Mouse (Mus musculus) heart, embryonic 10.5 days (tissue): ENCODE data around the gene Arfgap2. TPM values are rescaled to one million over a fixed set of nuclear protein-coding genes. Genes with fewer than 3 reads are reported as not detected.

ENCODE experiments used
- DNase-seq: peaks from one replicate; pipeline ENCODE4 v3.0.0-alpha.2; 2017; ENCODE audit warnings: low spot score
- H3K27ac ChIP-seq: fragments of 300-500 bp; sonication (generic); 2 replicates; pipeline ENCODE4 v1.5.1; 2016; ENCODE audit warnings: mild to moderate bottlenecking
- H3K27me3 ChIP-seq: fragments of 300-500 bp; sonication (generic); 2 replicates; pipeline ENCODE4 v1.6.1; 2016; ENCODE audit warnings: mild to moderate bottlenecking; ENCODE audit not compliant: poor library complexity, insufficient read depth, severe bottlenecking
- H3K36me3 ChIP-seq: fragments of 300-500 bp; sonication (generic); 2 replicates; pipeline ENCODE4 v1.6.1; 2016; ENCODE audit warnings: mild to moderate bottlenecking, moderate library complexity
- H3K4me1 ChIP-seq: fragments of 300-500 bp; sonication (generic); 2 replicates; pipeline ENCODE4 v1.6.1; 2016; ENCODE audit warnings: mild to moderate bottlenecking
- H3K4me3 ChIP-seq: fragments of 300-500 bp; sonication (generic); 2 replicates; pipeline ENCODE4 v1.5.1; 2016; ENCODE audit warnings: mild to moderate bottlenecking, moderate library complexity
- H3K9me3 ChIP-seq: fragments of 300-500 bp; sonication (generic); 2 replicates; pipeline ENCODE4 v1.6.1; 2016; ENCODE audit warnings: mild to moderate bottlenecking, moderate library complexity
- WGBS: fragments of 180-500 bp; shearing (Covaris S2); methylation state at CpG from one replicate; pipeline ENCODE4 v1.1.7; 2016; 5-methylcytosine and 5-hydroxymethylcytosine counted together
- polyA plus RNA-seq: library from polyadenylated mRNA; unstranded; fragments of >200 nt; fragmentation: Nextera tagmentation; extraction: Ambion mirVana; gene quantifications from 2 replicates; pipeline ENCODE4 v1.2.1, GENCODE M21; 2016

Gene Arfgap2
- polyA plus RNA-seq, 1 experiment from 2014 or later: 85.7 TPM

DNA sequence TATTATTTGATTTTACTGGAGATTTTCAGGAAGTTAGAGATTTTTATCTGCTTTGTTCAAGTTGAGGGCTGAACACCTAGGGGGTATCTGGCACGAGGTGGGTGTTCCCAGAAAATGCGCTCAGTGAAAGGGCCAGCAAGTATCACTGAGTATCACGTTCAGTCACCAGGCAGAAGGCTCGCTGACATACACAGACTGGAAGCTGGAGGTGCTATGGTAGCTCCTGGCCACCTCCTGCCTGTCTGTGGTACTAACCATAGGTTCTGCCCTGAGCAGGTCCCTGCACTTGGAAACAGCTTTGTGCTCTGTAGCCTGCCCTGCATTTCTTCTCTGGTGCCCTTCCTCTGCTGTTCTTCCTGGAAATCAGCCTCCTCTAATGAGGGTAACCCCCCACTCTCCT, 12.3 kb upstream of the Arfgap2 start:
- H3K36me3 ChIP-seq: no peaks in the 10 kb centered on the region
- DNase-seq: peak; percentile 16
- no peaks in the 10 kb centered on the region for H3K9me3 ChIP-seq
- peaks cover 37% of the 10 kb centered on the region for H3K4me1 ChIP-seq
- H3K27me3 ChIP-seq: peaks cover 34% of the 10 kb centered on the region
- WGBS: 48% methylated on average over 4 of the region's 4 CpGs
- H3K27ac ChIP-seq: no peak overlapping the region
- no peak overlapping the region for H3K4me3 ChIP-seq

DNA sequence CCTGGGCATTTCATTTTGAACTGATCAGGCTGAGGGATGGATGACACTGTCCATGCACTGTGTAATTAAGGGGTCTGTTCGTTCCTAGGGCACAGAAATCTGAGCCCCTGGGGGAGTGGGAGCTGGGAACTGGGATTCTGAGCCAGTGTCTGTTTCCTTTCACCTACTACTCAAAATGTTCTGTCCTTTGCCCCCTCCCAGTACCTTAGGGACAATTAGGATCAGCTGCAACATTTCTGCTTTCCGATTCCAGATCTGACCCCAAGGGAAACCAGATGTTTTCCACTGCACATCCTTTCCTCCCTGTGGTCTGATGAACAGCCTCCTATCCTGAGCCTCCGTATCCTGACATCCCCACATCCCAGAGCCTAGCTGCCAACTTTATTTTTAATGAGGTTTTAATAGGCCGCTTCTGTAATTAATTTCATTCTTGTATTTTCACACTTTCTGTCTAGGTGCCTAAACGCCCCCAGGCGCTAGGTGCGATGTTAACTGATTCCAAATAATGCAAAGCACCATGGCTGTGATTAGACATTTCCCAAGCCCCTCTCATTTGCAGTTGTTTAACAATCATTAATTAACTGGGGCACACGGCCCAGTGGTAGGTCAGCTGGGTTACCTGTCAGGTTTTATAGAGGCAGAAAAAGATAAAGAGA, 9.9 kb upstream of the Arfgap2 start:
- WGBS: 32% methylated on average over 8 of the region's 8 CpGs
- H3K36me3 ChIP-seq: no peaks in the 10 kb centered on the region
- no peak overlapping the region for H3K27ac ChIP-seq
- H3K4me1 ChIP-seq: peaks cover 60% of the 10 kb centered on the region
- H3K27me3 ChIP-seq: peaks cover 47% of the 10 kb centered on the region
- no peaks in the 10 kb centered on the region for H3K9me3 ChIP-seq
- no peak for DNase-seq
- no peak overlapping the region for H3K4me3 ChIP-seq

DNA sequence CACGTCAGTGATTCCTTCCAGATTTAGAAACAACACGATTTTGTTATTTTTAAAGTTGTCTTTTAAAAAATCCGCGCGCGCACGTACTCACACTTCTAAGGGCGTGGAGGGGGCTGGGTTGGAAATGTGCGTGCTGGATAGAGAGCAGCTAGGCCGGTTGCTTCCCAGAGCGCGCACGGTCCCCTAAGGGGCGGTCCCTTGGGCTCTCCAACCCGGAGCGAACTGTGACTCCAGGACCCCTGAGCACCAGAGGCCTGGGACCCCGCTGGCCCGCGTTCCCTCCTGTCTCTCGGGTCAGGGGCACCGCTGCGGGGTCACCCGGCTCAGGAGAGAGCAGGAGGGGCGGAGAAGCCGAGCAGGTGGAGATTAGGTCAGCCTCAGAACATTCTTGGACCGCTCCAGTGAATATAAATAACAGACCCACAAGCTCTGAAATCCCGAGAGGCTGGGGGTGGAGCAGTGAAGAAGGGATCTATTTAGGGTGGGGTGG, 9.1 kb upstream of the Arfgap2 start, which contains the start of gene Pacsin3:
Gene Pacsin3 (plus strand): TSS at position 294 of the 490 bp plus-strand sequence.
- 0 out of 2 replicates have a peak, but pooled peaks cover 5% of the 10 kb centered on the region for H3K36me3 ChIP-seq
- H3K4me1 ChIP-seq: peaks cover 62% of the 10 kb centered on the region
- no peak for DNase-seq
- peaks cover 47% of the 10 kb centered on the region for H3K27me3 ChIP-seq
- peak within 1 kb of the TSS; percentile 85 for H3K27ac ChIP-seq
- under 1% methylated on average over 27 of the region's 27 CpGs for WGBS
- no peaks in the 10 kb centered on the region for H3K9me3 ChIP-seq
- H3K4me3 ChIP-seq: peak within 1 kb of the TSS; percentile 75

- H3K9me3 ChIP-seq: no peaks in the 10 kb centered on the region
- peak overlapping the region; percentile 75 for H3K4me3 ChIP-seq
- peaks cover 12% of the 10 kb centered on the region for H3K36me3 ChIP-seq
- H3K27ac ChIP-seq: peak overlapping the region; percentile 85
- DNase-seq: peak; percentile 88
- H3K27me3 ChIP-seq: peaks cover 47% of the 10 kb centered on the region
- under 1% methylated on average over 52 of the region's 52 CpGs for WGBS
- peaks cover 67% of the 10 kb centered on the region for H3K4me1 ChIP-seq
Measured at GRCm38 (mm10) chr2:91256256-91257125, 8.3 kb upstream of the Arfgap2 start.

DNA sequence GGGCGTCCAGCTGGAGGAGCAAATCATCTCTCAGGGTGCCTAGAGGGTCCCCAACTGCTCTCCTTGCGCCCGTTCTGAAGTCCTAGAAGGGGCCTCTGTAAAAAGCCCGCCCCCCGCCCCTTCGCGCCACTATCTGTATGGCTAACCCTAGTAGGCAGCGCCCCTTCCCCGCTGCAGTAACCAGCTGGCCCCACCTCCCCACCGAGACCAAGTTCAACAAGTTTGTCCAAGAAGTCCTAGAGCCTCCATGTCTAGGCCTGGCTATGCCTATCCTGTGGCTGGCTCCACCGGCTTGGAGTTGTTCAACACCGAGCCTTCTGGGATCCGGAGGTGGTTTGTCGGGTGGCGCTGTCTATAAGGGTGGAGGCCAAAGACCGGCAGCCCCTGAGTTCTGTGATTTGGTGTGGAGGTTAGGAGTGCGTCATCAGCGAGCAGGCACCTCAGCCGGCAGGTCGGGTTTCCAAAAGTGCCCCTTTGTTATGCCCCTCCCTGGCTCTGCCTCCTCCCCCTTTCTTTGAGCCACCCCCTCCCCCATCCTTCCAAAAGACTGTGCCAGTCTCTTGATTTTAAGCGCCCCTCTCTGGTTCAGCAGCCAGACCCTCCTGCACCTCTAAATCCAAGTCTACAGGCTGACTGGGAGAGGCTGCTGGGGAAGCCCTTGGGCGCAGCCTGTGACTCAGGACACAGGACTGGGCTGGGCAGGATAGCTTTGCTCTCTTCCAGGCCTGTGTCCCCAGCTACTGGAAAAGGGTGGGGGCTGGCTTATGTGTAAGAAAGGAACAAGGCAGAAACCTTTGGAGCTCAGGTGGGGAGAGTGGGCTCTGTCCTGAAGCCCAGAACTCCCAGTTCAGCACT, 7.4 kb upstream of the Arfgap2 start:
- Histone ChIP-seq H3K9me3 (no peaks in the 10 kb centered on the region), H3K36me3 (peaks cover 16% of the 10 kb centered on the region), H3K27ac (peak overlapping the region; percentile 85), H3K4me1 (peaks cover 61% of the 10 kb centered on the region), H3K4me3 (peak overlapping the region; percentile 75), H3K27me3 (peaks cover 47% of the 10 kb centered on the region)
- peak; percentile 87 for DNase-seq
- WGBS: under 1% methylated on average over 22 of the region's 22 CpGs

- Histone ChIP-seq H3K27ac (peak overlapping the region; percentile 85), H3K4me1 (peaks cover 54% of the 10 kb centered on the region), H3K4me3 (peak overlapping the region; percentile 75), H3K36me3 (peaks cover 23% of the 10 kb centered on the region), H3K9me3 (no peaks in the 10 kb centered on the region), H3K27me3 (peaks cover 44% of the 10 kb centered on the region)
- DNase-seq: no peak
- 78% methylated on average over 5 of the region's 5 CpGs for WGBS
Measured at GRCm38 (mm10) chr2:91258054-91258453, 6.7 kb upstream of the Arfgap2 start.

- no peak overlapping the region for H3K27ac ChIP-seq
- peaks cover 37% of the 10 kb centered on the region for H3K27me3 ChIP-seq
- no peaks in the 10 kb centered on the region for H3K9me3 ChIP-seq
- 56% methylated on average over 1 of the region's 1 CpGs for WGBS
- DNase-seq: no peak
- H3K4me1 ChIP-seq: peaks cover 57% of the 10 kb centered on the region
- H3K36me3 ChIP-seq: peaks cover 31% of the 10 kb centered on the region
- H3K4me3 ChIP-seq: no peak overlapping the region
Measured at GRCm38 (mm10) chr2:91258830-91259229, 5.9 kb upstream of the Arfgap2 start.

DNA sequence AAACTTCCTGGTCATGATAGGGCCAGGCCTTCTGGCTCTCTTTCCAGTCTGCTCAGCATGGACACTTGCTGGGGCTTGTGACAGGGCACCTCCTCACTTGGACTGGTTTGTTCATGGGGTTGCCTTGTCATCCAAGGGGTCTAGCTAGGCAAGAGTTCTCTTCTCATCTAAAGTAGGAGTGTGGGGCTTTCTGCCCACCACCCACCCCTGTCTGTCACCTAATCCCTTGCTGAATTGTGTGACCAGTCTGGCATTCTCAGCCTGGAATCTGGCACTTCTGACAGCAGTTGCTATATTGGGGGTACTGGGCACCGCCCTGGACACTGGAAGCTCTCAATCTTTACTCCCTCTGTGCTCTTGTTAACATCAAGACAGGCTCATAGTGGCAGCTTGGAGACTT, 5.3 kb upstream of the Arfgap2 start:
- Histone ChIP-seq H3K4me3 (no peak overlapping the region), H3K27me3 (peaks cover 30% of the 10 kb centered on the region), H3K36me3 (peaks cover 32% of the 10 kb centered on the region), H3K27ac (0 out of 2 replicates have a peak overlapping the region, but pooled peaks have one; percentile 11), H3K9me3 (no peaks in the 10 kb centered on the region), H3K4me1 (peaks cover 63% of the 10 kb centered on the region)
- DNase-seq: no peak
- 70% methylated on average over 1 of the region's 1 CpGs for whole genome bisulfite sequencing

- Histone ChIP-seq H3K27ac (peak overlapping the region; percentile 97), H3K4me1 (peaks cover 30% of the 10 kb centered on the region), H3K9me3 (no peaks in the 10 kb centered on the region), H3K4me3 (peak overlapping the region; percentile 89), H3K27me3 (0 out of 2 replicates have a peak, but pooled peaks cover 5% of the 10 kb centered on the region), H3K36me3 (peaks cover 57% of the 10 kb centered on the region)
- 87% methylated on average over 17 of the region's 17 CpGs for WGBS
- DNase-seq: no peak
Measured at GRCm38 (mm10) chr2:91263692-91264660, 798 bp upstream of the Arfgap2 start.

DNA sequence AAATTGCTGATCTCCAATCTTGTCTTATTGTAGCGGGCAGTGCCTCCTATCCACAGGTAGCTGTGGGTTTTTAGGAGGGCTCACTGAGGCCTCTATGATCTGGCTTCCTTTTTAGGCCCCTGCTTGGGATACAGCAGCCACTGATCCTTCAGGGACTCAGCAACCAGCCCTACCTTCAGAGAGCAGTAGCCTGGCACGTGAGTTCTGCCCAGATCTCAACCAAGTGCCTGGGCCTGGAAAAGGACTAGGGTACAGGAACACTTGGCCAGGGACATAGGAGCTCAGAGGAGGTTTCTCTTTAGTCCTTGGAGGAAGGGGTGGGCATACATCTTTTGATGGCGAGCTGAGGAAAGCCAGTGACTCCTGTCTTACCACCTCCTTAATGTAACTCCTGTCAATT, 3.3 kb downstream of the Arfgap2 start:
- no peak overlapping the region for H3K27ac ChIP-seq
- no peak for DNase-seq
- no peak overlapping the region for H3K4me3 ChIP-seq
- WGBS: 89% methylated on average over 3 of the region's 3 CpGs
- H3K27me3 ChIP-seq: no peaks in the 10 kb centered on the region
- H3K4me1 ChIP-seq: peaks cover 15% of the 10 kb centered on the region
- peaks cover 74% of the 10 kb centered on the region for H3K36me3 ChIP-seq
- no peaks in the 10 kb centered on the region for H3K9me3 ChIP-seq

GRCm38 (mm10) chr2:91268706-91269105, 3.9 kb downstream of the Arfgap2 start:
- no peak for DNase-seq
- Histone ChIP-seq H3K4me1 (peaks cover 13% of the 10 kb centered on the region), H3K27ac (no peak overlapping the region), H3K36me3 (peaks cover 74% of the 10 kb centered on the region), H3K4me3 (no peak overlapping the region), H3K9me3 (no peaks in the 10 kb centered on the region), H3K27me3 (no peaks in the 10 kb centered on the region)
- 77% methylated on average over 2 of the region's 2 CpGs for WGBS
